Mouse (Mus musculus): ENCODE measurements at regions not wholly inside any gene's neighbourhood (a gene's known extent, or its start where the extent isn't known, plus 50 kb on each side); places are given as distances from the start of the nearest gene placed in this dataset.
A peak's percentile ranks its signal among the peaks of the same experiment; 100 is the strongest.

DNA sequence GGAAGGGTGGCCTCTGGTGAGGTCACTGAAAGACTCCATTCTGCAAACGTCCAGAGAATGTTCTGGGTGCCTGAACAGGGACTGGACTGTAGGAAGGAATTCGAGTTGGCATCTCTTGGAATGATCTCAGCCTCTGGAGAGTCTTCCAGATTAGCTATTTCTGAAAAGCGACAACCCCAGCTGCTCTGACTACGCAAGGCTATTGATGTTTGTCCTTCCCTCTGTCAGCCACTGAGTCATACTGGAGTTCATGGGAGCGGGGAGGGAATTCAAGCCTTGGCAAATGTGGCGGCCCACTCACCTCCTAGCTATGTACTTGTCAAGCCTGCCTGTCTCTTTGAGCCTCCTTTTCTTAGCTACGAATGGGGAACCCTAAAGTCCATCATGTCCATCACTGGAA lies 182.4 kb downstream of the Tle3 start:
- no peak for DNase-seq

DNA sequence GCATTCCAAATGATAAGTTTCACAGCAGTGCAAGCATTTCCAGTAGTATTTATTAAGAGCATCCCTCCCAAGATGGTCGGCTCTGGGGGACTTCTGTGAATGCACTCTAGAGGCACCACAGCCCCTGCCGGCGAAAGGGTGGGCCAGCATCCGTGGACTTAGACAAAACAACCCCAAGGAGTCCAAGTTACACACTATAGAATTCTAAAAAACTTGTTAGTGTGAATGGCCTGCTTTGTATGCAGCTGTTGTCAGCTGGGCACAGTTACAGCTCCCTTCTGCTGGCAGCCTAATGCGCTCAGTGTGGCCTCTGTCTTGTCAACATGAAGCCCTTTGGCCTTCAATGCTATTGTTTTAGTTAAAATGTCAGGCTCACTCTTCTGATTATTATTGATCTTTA lies 181.5 kb downstream of the Tle3 start:
- no peak for DNase-seq

DNA sequence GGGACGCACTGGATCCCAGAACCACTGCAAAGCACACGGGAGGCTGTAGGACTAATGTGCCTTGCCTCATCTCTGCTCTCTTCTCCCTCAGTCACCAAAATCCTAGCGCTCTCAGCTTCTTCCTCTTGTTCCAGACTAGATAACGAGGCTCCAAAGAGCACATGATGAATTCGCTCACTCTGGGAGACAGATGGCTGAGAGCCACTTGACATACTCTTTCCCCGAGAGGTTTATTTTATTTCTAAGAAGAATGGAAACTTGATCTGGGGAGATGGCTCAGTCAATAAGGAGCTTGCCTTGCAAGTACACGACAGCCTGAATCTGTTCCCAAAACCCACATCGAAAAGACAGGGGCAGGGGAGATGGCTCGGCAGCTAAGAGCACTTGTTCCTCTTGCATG lies 179.2 kb downstream of the Tle3 start:
- DNase-seq: no peak

DNA sequence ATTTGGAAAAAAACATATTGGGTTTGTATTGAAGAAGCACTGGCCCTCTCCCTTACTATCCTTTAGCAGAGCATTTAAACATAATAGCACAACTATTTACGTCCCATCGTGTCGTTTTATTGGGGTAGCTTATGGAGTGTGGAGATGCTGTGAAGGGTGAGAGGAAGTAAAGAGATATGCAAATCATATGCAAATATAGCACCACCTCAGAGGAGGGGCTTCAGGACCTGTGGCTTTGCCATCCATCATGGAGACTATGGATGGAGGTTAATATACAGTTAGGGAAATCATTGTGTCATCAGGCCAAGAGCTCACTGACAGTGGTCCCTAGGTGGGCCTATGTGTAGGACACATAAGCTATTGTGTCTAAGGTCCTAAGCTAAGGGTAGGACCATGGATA lies 178.2 kb downstream of the Tle3 start:
- DNase-seq: no peak

DNA sequence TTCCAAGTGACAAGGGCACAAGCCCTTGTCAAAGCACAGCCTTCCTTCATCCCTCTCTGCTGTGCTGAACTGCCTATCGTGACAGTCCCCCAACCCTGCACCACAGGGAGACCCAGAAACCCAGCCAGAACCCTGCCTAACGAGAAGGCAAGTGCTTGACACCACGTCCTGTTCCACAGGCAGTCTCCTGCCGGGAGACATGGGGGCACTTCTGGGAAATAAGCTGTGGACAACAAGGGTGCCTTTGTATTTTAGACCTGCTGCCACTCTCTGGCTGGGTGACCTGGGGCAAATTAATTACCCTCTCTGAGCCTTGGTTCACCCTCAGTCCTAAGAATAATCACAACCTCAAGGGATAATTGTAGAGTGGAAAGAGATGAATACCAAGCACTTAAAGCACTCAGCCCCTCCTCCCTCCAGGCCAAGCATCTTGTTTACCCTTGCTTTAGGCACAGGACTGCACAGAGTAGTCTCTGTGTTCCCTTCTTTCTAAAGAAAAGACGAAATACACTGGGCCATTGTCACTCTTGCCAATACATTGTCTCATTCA lies 177.6 kb downstream of the Tle3 start:
- no peak for DNase-seq

DNA sequence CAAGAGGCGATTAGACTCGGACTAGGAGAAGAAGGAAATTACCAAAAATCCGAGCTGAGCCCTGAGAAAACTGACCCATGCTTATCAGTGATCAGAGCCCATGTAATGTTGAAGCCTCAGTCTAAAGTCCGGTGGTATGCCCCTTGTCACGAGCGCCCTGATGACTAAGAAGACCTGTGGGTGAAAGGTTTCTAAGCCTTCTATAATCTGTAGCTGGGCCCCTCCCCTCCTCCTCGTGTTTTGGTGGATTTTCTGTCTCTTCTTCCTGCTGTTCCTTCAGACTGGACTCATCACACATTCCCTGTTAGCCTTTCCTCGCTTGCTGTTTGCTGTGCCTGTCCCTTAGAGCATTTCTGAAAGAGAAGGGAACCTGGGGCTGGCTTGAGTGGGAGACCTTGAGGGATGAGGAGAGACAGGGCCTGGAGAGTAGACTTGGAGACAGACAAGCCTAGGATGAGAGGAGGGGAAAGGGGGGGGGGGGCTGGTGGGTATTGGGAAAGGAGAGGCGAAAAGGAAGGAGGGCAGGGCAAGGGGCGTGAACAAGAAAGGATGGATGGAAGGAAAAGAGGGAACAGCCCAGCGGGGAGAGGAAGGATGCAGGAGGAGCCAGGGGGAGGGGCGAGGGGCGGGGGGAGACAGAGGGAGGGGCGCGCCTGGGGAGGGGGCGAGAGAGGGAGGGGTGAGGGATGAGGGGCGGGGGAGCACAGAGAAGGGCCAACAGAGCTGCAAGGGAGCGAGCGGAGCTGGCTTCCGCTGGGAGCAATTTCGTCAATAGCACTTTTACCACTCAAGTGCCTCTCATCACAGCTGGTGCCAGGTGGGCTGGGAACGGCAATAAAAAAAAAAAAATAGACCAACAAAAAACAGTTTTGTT lies 165.4 kb downstream of the Tle3 start:
- no peak for DNase-seq

DNA sequence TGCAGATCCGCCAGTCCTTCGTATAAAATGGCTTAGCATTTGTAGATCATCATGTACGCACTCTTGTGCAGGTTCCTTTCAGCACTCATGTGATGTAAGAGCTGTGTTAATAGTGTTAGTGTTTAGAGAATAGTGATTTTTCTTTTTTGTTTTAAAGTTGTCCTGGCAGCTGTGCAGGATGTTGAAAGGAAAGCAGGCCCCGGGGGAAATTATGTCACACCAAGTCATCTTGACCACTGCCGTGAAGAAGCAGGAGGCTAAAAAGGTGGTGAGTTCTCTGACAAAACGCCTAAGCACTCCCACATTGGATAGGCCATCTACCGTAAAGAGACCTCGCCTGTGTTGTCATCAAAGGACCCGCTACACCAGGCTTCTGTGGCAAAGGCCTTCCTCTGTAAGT lies 161.1 kb downstream of the Tle3 start:
- no peak for DNase-seq

DNA sequence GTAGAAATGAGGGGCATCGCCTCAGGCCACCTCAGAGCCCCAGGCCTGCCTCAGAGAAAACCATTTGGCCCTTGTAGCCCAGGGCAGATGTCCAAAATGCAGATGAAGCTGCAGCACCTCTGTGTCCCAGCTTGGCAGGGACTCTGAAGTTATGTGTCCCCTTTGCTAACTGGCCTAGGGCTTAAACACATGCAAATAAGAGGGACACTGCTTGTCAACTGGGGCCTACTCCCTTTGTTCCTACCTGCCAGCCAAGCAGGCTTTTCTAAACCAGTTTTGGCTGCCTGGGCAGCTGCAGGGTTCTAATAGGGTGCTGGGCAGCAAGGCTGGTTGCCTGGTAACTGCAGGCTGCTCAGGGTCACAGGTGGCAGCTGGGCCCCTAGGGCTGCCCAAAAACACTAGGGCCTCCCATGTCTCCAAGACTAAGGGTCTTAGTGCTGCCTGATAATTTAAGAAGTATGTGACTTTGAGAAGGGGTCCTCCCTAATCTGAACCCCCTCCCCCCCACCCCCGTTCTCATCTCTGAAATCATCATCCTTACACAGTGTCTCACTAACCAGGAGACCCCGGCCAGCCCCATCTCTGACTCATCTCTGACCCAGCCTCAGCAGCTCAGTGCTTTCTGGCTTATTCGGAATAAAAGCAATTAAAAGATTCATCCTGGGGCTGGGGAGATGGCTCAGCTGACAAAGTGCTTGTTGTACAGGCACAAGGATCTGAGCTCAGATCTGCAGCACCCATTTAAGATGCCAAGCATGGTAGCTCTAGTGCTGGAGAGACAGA lies 158.3 kb downstream of the Tle3 start:
- no peak for DNase-seq

DNA sequence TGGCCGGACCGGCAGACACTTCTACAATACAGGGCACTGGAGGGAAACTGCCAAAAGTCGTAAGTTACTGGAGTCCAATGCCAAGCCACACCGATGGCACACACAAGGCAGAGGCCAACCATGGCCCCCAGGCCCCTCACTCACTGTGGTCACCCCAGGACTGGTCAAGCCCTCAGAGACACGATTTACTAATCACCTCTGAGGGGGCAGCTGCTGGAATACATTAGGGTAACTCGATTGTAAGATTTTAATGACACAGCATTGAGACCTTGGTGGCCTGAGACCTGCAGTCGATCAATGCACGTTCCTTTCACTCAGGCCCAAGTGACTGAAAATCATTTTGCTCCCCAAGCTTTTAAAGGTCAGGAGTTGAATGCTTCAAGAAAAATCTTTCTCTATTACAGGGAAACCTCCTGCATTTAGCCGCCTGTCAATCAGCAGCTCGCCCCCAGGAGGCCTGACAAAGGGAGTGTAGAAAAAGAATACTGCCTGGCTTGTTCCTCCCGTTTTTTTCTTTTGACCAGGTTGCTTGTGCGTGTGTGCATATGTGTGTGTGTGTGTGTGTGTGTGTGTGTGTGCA lies 156.2 kb downstream of the Tle3 start:
- no peak for DNase-seq

DNA sequence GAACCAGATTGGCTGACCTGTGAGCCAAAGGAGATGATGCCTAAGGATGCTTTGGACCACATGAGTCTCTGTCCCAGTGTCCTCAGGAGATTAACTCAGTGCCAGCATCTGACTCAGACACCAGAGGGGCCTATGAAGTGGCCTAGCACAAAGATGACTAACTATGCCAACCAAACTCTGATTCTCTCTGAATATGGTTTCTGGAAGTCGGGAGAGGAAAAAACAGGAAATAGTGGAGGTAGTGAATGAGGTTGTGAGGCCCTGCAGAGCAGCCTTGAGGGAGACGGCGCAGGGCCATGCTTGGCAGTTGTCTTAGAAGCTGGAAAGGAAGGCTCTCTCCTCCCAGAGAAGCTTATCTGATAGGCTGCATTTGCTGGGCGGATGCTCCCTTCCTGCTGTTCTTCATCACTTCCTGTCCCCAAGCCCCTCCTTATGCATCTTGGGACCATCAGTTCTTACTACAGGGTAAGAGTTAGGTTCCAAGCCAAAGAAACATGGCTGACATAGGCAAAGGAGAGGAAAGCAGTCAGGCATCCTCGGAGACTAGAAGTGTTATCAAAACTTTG lies 155.4 kb downstream of the Tle3 start:
- no peak for DNase-seq

DNA sequence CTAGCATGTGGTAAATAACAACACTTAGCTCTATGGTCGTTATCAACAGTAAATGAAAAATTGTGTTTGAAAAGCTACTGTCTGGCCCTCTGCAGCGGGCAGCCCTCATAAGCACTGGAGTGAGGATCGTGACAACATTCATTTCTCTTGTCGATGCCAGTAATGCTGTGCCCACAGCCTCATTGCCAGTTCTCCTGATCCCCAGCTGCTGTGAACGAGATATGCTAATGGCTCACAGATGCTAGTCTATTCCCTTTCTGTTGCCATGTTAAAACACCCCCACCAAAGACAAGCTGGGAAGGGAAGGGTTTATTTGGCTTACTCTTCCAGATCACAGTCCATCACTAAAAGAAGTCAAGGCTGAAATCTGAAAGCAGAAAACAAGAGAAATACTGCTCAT lies 148.0 kb downstream of the Tle3 start:
- DNase-seq: no peak

DNA sequence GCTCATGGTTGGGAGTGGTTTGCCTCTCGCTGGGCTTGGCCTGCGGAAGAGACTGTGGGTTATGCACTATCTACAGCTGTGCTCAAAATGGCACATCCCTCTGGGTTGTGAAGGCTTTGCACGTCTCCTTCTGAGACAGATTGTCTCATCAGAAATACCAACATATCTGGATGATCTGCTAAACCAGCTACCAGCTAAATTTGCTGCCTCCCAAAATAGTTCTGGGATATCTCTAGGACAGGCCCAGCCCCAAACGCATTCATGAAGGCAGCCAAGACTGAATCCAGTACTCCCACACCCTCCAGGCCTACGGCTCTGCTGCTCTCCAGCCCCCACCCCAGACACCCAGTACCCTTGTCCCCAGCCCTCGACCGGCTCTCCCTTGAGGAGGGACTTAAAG lies 145.7 kb downstream of the Tle3 start:
- DNase-seq: no peak

DNA sequence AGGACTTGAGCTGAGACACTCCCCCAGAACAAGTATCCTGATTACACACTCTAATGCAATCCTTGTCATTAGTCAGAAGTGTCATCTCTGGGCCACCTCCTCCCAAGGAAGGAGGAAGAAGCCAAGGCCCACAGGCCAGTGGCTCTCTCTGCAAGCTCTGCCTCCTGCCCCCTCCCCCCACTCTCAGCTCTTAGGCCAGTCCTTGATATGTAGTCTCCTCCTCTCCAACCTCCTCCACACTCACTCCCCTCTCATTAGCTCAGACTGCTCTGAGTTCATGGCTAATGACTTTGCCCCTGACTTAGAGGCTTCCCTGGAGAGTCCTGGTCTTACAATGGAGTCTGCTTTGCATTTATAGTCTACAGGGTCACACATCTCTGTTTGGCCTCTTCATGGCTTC lies 139.3 kb downstream of the Tle3 start:
- no peak for DNase-seq

DNA sequence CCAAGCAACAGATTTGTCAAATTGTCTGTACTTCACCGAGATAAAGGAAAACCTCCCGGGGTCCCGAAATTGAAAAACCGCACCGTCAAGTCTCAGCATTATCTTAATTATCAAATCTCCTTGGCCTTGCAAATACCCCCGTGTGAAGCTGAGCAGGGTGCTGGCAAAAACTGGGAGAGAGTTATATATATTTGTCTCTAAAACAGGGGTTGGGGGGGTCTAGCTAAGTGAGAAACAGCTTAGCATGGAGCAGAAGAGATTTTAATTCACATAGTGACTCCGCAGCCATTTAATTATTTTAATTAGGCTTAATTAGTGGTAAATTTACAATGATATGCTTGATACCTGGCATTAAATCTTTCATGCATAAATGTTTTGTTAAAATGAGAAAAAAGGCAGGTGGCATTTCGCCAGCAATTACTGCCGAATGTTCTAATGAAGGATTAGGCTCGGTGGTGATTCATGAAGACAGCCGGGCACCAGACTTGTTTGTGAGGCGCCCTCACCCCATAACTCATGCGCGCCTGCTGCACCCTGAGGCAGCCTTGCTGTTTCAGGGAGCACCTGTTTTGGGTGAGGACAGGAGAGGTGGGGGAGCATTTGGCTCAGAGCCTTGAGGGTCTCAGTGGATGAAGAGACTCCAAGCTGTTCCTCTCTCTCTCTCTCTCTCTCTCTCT lies 138.2 kb downstream of the Tle3 start:
- no peak for DNase-seq

DNA sequence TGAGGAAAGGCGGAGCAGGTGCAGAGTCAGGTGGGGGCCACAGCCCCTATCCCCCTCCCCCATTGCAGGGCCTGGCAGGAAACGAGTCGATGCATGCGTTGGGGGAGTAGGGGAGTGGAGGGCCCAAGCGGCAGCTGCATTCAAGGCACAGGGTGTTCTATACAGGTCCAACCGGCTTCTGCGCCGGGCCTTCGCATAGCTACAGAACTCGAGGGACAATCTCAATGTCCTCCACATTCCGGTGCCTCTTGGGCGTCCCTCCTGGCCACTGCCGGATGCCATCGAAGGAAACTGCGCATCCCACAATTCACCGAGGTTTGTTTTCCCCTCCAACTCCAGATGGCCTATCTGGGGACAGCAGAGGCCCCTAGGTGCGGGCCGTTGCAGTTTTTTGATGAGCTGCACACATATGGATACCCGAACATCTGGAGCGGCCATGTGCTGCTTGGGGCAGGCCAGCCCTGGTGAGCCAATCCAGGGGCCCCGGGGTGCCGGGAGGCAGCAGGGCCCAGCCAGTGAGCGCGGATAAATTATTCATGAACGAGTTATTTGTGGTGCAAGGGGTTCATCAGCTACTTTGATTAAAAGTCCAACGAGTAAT lies 137.5 kb downstream of the Tle3 start:
- peak; percentile 12 to 44 for DNase-seq

DNA sequence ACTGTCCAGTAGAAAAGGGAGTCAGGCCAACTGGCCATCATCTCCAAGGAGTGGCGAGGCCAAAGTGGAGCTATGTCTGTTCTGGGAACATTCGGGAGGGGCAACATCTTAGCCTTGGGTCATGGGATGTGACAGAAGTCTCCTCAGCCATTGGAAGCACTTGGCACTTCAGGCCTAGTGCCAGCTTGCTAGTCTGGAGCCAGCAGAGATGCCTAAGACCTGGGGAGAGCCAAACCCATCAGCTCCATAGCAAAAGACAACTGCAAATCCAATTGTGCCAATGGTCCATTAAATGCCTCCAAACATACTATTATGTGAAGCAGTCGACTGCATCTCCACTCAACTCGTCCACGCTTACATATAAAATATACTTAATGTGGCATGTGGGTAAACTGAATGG lies 136.9 kb downstream of the Tle3 start:
- DNase-seq: no peak

DNA sequence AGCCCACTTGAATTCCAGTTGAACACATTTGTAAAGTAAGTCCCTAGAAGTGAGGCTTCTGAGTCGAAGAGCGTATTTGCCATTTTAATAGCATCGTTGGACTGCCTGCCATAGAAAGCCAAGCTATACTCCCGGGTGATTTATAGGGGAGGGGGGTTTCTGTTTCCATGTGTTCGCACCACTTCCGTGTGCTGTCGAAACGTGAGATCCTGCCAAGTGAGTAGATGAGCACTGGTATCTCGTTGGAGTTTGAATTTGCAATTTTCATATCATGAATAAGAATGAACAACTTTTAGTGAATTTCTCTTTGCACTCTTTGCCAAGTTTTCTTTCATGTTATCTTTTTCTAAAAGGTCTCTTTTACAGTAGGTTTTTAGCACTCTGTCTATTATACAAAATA lies 128.7 kb downstream of the Tle3 start:
- no peak for DNase-seq

DNA sequence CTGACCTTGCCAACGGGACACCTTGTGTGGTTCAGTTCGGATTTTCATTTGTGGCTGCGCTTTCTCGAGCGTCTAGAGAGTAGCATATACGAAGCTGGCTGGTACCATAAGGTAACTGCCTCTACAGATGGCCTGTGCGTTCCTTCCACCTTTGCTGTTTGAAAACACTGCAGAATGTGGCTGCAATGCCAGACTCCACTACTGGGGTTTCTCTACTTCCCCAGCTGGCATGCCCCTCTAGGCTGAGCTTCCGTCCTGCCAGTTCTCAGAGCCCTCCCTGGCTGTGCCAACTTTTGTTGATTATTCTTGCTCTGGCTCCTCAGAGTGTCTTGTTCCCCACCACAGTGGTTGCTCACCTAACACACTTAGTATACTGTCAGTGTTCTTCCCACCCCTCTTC lies 120.7 kb downstream of the Tle3 start:
- DNase-seq: no peak

DNA sequence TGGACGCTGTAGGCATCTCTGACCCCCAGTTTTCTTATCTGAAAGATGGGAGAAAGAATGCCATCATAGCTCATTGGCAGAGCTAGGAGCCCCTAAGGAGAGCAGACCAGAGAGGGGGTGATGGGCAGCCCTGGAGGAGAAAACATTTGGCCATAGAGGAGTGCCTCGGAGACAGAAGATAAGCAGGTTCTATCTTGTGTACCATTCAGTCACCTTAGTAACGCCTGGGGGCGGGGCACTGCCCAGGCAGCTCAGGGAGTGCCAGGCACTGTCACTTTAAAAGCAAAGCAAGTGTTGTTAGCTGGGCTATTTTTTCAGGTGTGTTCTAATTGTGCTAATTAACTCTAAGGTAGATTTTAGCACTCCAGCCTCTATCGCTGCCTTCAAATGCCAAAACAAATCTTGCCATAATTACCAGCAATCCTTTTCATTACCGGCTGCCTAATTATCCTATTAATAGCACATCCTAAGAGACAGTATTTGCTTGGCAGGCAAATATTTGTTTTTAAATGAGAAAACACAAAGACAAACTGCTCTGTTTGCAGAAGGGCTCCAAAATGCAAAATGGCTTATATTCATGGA lies 119.1 kb downstream of the Tle3 start:
- DNase-seq: no peak

DNA sequence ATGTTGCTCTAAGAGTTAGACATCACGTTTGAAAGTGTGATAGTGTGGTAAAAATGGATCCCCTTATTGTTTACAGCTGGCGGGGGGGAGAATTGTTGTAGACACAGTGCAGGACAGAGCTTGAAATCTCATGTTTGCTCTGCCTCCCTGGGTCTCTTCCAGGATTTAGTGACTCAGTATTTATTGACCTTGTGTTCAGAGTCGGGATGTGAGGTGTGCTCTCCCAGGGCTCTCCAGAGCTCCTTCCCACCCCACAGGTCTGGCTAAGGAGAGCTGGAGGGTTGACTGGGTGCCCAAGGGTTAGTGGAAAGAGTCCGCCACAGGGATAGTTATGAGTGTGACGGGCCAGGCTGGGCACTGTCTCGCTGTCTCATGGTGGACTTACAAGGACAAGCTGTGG lies 117.8 kb downstream of the Tle3 start:
- no peak for DNase-seq

DNA sequence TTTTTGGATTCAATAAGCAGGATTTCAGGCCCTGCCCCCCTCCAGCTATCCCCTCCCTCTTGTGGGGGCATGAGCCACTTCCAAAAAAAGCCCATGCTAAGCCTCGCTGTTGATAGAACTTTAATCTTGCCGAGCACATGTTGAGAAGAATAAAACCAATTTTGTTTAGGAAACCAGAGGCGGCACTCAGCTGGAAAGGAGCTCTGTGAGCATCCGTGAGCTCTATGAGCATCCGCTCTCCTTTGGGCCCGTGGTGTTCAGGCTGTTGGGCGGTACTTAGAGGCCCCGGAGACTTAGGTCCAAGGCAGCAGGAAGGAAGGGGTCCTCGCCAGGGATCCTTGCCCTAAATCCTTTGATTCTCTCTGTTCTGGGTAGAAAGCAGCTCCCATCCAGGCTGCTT lies 117.0 kb downstream of the Tle3 start:
- DNase-seq: no peak

DNA sequence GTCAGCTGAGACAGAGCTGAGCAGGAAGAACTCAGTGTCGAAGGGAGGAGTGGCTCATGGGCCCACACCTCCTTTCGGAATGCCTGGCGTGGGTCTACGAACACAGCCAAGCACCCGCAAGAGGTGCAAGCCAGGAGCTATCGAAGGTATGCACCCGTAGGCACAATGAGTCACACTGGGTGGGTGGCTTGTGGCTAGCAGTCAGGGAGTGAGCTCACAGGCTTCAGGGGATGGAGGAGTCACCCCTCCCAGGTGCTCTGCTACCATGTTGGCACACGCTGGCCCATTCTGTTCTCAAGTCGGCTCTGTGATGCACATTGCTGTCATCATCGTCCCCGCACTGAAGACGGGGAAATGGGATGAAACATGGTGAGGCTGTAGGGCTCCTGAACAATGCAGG lies 115.7 kb downstream of the Tle3 start:
- no peak for DNase-seq
